Mouse (Mus musculus) ES-Bruce4 (cell line): ENCODE measurements around the gene Rab11fip3.

Experiments
- CTCF ChIP-seq: IDR thresholded peaks from one replicate; pipeline ENCODE4 v1.8.1; 2011; ENCODE audit warnings: low read depth, low read length
- EP300 ChIP-seq: IDR thresholded peaks from 2 replicates; pipeline ENCODE4 v1.6.1; 2011; ENCODE audit warnings: low read depth, low read length; ENCODE audit not compliant: insufficient read depth
- POLR2A ChIP-seq: IDR thresholded peaks from one replicate; pipeline ENCODE4 v1.8.1; 2011; ENCODE audit warnings: low read length; ENCODE audit not compliant: insufficient read depth

DNA sequence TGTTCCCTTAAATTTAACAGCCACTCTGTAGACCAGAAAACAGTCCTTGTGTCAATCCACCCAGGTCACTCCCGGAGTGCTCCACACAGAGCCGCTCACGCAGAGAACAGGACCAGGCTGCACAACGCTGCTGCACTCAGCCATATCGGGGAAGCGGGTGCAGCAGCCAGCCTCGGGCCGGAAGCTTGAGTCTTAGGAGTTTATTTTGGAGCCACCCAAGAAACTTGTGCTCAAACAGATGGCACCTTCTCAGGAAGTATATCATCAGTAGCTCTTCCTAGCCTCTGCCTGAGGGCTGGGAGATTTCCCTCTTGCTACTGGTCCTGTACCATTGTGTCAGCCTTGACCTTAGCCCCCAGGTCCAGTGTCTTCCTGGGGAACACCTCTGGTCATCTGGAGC lies 12.1 kb downstream of the Rab11fip3 start:
- no peak for TF ChIP-seq CTCF
- no peak for TF ChIP-seq POLR2A
- no peak for TF ChIP-seq EP300
